Comparison of ENCODE assay signal across 8 mouse cellular contexts in genomic region chr19:21738591-21739280, GRCm38 (mm10). TPM values are rescaled to one million over a fixed set of nuclear protein-coding genes. Genes with fewer than 3 reads are reported as not detected.
A peak's percentile ranks its signal among the peaks of the same experiment; 100 is the strongest.
DNase-seq lines count a peak whose midpoint lies in the region; ATAC-seq lines count a peak whose summit lies in the region.

No protein-coding gene starts in this region.

- no peak for ATAC-seq in heart, embryonic 13.5 days (ENCODE audit: extremely low read depth, insufficient number of reproducible peaks, low FRiP score, low TSS enrichment)
- no peak for ATAC-seq in midbrain, embryonic 14.5 days (ENCODE audit: low FRiP score, low TSS enrichment)
- ATAC-seq in midbrain, embryonic 16.5 days, result no peak
- peak; percentile 38; the same call in 1 of the 2 replicates for ATAC-seq in hindbrain, embryonic 16.5 days
- ATAC-seq in stomach, embryonic 15.5 days (ENCODE audit: insufficient read depth, low FRiP score, low read depth), result no peak

- peaks cover 11% of the 10 kb centered on the region for H3K4me1 ChIP-seq in heart, embryonic 13.5 days
- no peaks in the 10 kb centered on the region for H3K4me1 ChIP-seq in midbrain, embryonic 14.5 days (ENCODE audit: control insufficient read depth, insufficient read depth, low read length)
- H3K4me1 ChIP-seq in midbrain, embryonic 16.5 days (ENCODE audit: control insufficient read depth, insufficient read depth, low read length), result peaks cover 3% of the 10 kb centered on the region; the same call in 1 of the 2 replicates
- H3K4me1 ChIP-seq in hindbrain, embryonic 16.5 days (ENCODE audit: control insufficient read depth, insufficient read depth, low read depth, low read length), result peaks cover 2% of the 10 kb centered on the region; the same call in 1 of the 2 replicates
- H3K4me1 ChIP-seq in stomach, embryonic 15.5 days, result no peaks in the 10 kb centered on the region

- no peaks in the 10 kb centered on the region for H3K36me3 ChIP-seq in heart, embryonic 13.5 days
- no peaks in the 10 kb centered on the region for H3K36me3 ChIP-seq in midbrain, embryonic 14.5 days (ENCODE audit: control insufficient read depth, insufficient read depth, low read length)
- H3K36me3 ChIP-seq in midbrain, embryonic 16.5 days (ENCODE audit: control insufficient read depth, insufficient read depth, low read length), result no peaks in the 10 kb centered on the region
- no peaks in the 10 kb centered on the region for H3K36me3 ChIP-seq in hindbrain, embryonic 16.5 days (ENCODE audit: control insufficient read depth, insufficient read depth, low read length)
- no peaks in the 10 kb centered on the region for H3K36me3 ChIP-seq in stomach, embryonic 15.5 days

- 83% methylated on average over 18 of the region's 18 CpGs for WGBS in heart, embryonic 13.5 days
- WGBS in midbrain, embryonic 14.5 days, result 92% methylated on average over 18 of the region's 18 CpGs
- WGBS in midbrain, embryonic 16.5 days, result 89% methylated on average over 18 of the region's 18 CpGs
- WGBS in hindbrain, embryonic 16.5 days, result 81% methylated on average over 18 of the region's 18 CpGs
- WGBS in stomach, embryonic 15.5 days, result 87% methylated on average over 18 of the region's 18 CpGs

- H3K9me3 ChIP-seq in heart, embryonic 13.5 days, result no peaks in the 10 kb centered on the region
- no peaks in the 10 kb centered on the region for H3K9me3 ChIP-seq in midbrain, embryonic 14.5 days (ENCODE audit: control insufficient read depth, low read length)
- no peaks in the 10 kb centered on the region for H3K9me3 ChIP-seq in midbrain, embryonic 16.5 days (replicated peaks; ENCODE audit: control insufficient read depth, low read length, poor library complexity, severe bottlenecking)
- no peaks in the 10 kb centered on the region for H3K9me3 ChIP-seq in hindbrain, embryonic 16.5 days (ENCODE audit: control insufficient read depth, low read length)
- no peaks in the 10 kb centered on the region for H3K9me3 ChIP-seq in stomach, embryonic 15.5 days

- peak overlapping the region; percentile 85 for H3K27ac ChIP-seq in heart, embryonic 13.5 days (replicated peaks)
- peak overlapping the region; percentile 52; the same call in 1 of the 2 replicates for H3K27ac ChIP-seq in midbrain, embryonic 14.5 days (replicated peaks; ENCODE audit: low read depth, low read length)
- H3K27ac ChIP-seq in midbrain, embryonic 16.5 days (ENCODE audit: low read length), result no peak overlapping the region
- H3K27ac ChIP-seq in hindbrain, embryonic 16.5 days (ENCODE audit: low read depth, low read length), result peak overlapping the region; percentile 63
- peak overlapping the region; percentile 48 for H3K27ac ChIP-seq in stomach, embryonic 15.5 days

- no peaks in the 10 kb centered on the region for H3K27me3 ChIP-seq in heart, embryonic 13.5 days (replicated peaks)
- no peaks in the 10 kb centered on the region for H3K27me3 ChIP-seq in midbrain, embryonic 14.5 days (ENCODE audit: control insufficient read depth, insufficient read depth, low read length)
- no peaks in the 10 kb centered on the region for H3K27me3 ChIP-seq in midbrain, embryonic 16.5 days (ENCODE audit: control insufficient read depth, insufficient read depth, low read depth, low read length)
- H3K27me3 ChIP-seq in hindbrain, embryonic 16.5 days (replicated peaks; ENCODE audit: control insufficient read depth, insufficient read depth, low read length), result no peaks in the 10 kb centered on the region
- H3K27me3 ChIP-seq in stomach, embryonic 15.5 days (replicated peaks), result no peaks in the 10 kb centered on the region

- no peak overlapping the region for H3K4me3 ChIP-seq in heart, embryonic 13.5 days
- no peak overlapping the region for H3K4me3 ChIP-seq in midbrain, embryonic 14.5 days (replicated peaks; ENCODE audit: low read depth, low read length)
- H3K4me3 ChIP-seq in midbrain, embryonic 16.5 days (ENCODE audit: low read depth, low read length), result no peak overlapping the region
- no peak overlapping the region for H3K4me3 ChIP-seq in hindbrain, embryonic 16.5 days (ENCODE audit: low read length)
- no peak overlapping the region for H3K4me3 ChIP-seq in stomach, embryonic 15.5 days (replicated peaks)

- DNase-seq in heart, postnatal 4 days, result no peak
- no peak for DNase-seq in midbrain, embryonic 14.5 days
- no peak for DNase-seq in natural killer cell, adult 2 months (ENCODE audit: low spot score in 2 of 2)
- no peak for DNase-seq in urinary bladder, postnatal 36 days (ENCODE audit: low spot score in 2 of 2)

- H3K4me2 ChIP-seq in heart, embryonic 13.5 days, result peak overlapping the region; percentile 51; the same call in 1 of the 2 replicates
- H3K4me2 ChIP-seq in midbrain, embryonic 14.5 days (ENCODE audit: low read length), result no peak overlapping the region
- no peak overlapping the region for H3K4me2 ChIP-seq in midbrain, embryonic 16.5 days (ENCODE audit: low read length)
- no peak overlapping the region; the same call in 1 of the 2 replicates for H3K4me2 ChIP-seq in hindbrain, embryonic 16.5 days (ENCODE audit: low read length)
- H3K4me2 ChIP-seq in stomach, embryonic 15.5 days, result peak overlapping the region; percentile 33; the same call in 1 of the 2 replicates

- no peak overlapping the region for H3K9ac ChIP-seq in heart, embryonic 13.5 days
- no peak overlapping the region for H3K9ac ChIP-seq in midbrain, embryonic 14.5 days (replicated peaks; ENCODE audit: low read length)
- H3K9ac ChIP-seq in midbrain, embryonic 16.5 days (ENCODE audit: low read depth, low read length), result no peak overlapping the region
- no peak overlapping the region for H3K9ac ChIP-seq in hindbrain, embryonic 16.5 days (ENCODE audit: low read depth, low read length)
- no peak overlapping the region for H3K9ac ChIP-seq in stomach, embryonic 15.5 days

RNA-seq across cellular contexts. Expression of gene Cemip2, which starts 39.4 kb away (rescaled TPM):
- polyA plus RNA-seq in heart, embryonic 13.5 days (2015; fragmentation: Nextera tagmentation; extraction: Ambion mirVana), result 55.2 and 58.9 TPM in 2 replicates
- total RNA-seq in heart, postnatal 4 days (2021), result 10 to 100 TPM; 47.6 to 53.6 TPM
- 32.5 and 53.9 TPM in 2 replicates for polyA plus RNA-seq in midbrain, embryonic 14.5 days (2014; fragmentation: Nextera tagmentation; extraction: Ambion mirVana)
- 28.8 and 38.8 TPM in 2 replicates for polyA plus RNA-seq in midbrain, embryonic 16.5 days (2015; fragmentation: Nextera tagmentation; extraction: Ambion mirVana)
- polyA plus RNA-seq in hindbrain, embryonic 16.5 days (2015; fragmentation: Nextera tagmentation; extraction: Ambion mirVana), result 15.4 and 22.2 TPM in 2 replicates
- polyA plus RNA-seq in stomach, embryonic 15.5 days (2015; fragmentation: Nextera tagmentation; extraction: Ambion mirVana), result 12.9 and 13.8 TPM in 2 replicates

Comparison
In these comparisons a context has a peak if more than half of its experiments do, and no peak if none do; other contexts are left out.
1. H3K4me2 ChIP-seq: peak in heart, embryonic 13.5 days (single experiment) and stomach, embryonic 15.5 days (single experiment); none in midbrain, embryonic 14.5 days (single experiment), midbrain, embryonic 16.5 days (single experiment) and hindbrain, embryonic 16.5 days (single experiment).